Mouse (Mus musculus) heart, adult 18-20 months (tissue): Measurements from ENCODE around the gene 2310011J03Rik. TPM values are rescaled to one million over a fixed set of nuclear protein-coding genes. Genes with fewer than 3 reads are reported as not detected.

ENCODE experiments used
- DNase-seq, 2 experiments: peaks; one replicate each; pipeline ENCODE4 v3.0.0; 2021 to 2022; ENCODE audit warnings: mixed read lengths in 1 of 2
- total RNA-seq, 2 experiments: library from RNA; stranded (reverse); gene quantifications; 2 replicates each; pipeline ENCODE4 v1.2.3; 2021

2310011J03Rik gene
- total RNA-seq, 2 experiments from 2014 or later: 15.8 to 16.6 TPM

- no peak for DNase-seq
Measured at GRCm38 (mm10) chr10:80316359-80316781, 4.0 kb downstream of the 2310011J03Rik start.

- DNase-seq: no peak
Measured at GRCm38 (mm10) chr10:80315315-80315714, 5.0 kb downstream of the 2310011J03Rik start.

GRCm38 (mm10) chr10:80314494-80315001 lies 5.8 kb downstream of the 2310011J03Rik start:
- DNase-seq: no peak

GRCm38 (mm10) chr10:80313627-80314201 lies 6.6 kb downstream of the 2310011J03Rik start:
- DNase-seq: no peak

GRCm38 (mm10) chr10:80312586-80313504 lies 7.5 kb downstream of the 2310011J03Rik start:
- no peak for DNase-seq

- no peak for DNase-seq
Measured at GRCm38 (mm10) chr10:80311560-80311959, 8.8 kb downstream of the 2310011J03Rik start.

GRCm38 (mm10) chr10:80304862-80305261 lies 15.5 kb downstream of the 2310011J03Rik start:
- no peak for DNase-seq

GRCm38 (mm10) chr10:80304458-80304857 lies 15.9 kb downstream of the 2310011J03Rik start:
- no peak for DNase-seq

GRCm38 (mm10) chr10:80302471-80302881 lies 17.9 kb downstream of the 2310011J03Rik start:
- peak; percentile 87 to 92 for DNase-seq

GRCm38 (mm10) chr10:80302082-80302355 lies 18.3 kb downstream of the 2310011J03Rik start:
- no peak for DNase-seq

GRCm38 (mm10) chr10:80301256-80302081 lies 18.9 kb downstream of the 2310011J03Rik start:
- DNase-seq: no peak

GRCm38 (mm10) chr10:80300672-80301181 lies 19.6 kb downstream of the 2310011J03Rik start:
- DNase-seq: no peak

- DNase-seq: no peak
Measured at GRCm38 (mm10) chr10:80299824-80300223, 20.5 kb downstream of the 2310011J03Rik start.

- no peak for DNase-seq
Measured at GRCm38 (mm10) chr10:80299301-80299700, 21.0 kb downstream of the 2310011J03Rik start.

- peak in 1 of 2 experiments; percentile 54 for DNase-seq
Measured at GRCm38 (mm10) chr10:80298571-80299281, 21.6 kb downstream of the 2310011J03Rik start.

GRCm38 (mm10) chr10:80297526-80298133 lies 22.7 kb downstream of the 2310011J03Rik start:
- no peak for DNase-seq

GRCm38 (mm10) chr10:80296824-80297223 lies 23.5 kb downstream of the 2310011J03Rik start:
- DNase-seq: no peak

GRCm38 (mm10) chr10:80295618-80296425 lies 24.5 kb downstream of the 2310011J03Rik start, which contains the start of gene Apc2:
Gene Apc2, plus strand, starts transcription at chr10:80295977.
- DNase-seq: peak; percentile 79 to 84

- no peak for DNase-seq
Measured at GRCm38 (mm10) chr10:80294788-80295303, 25.5 kb downstream of the 2310011J03Rik start.

- DNase-seq: no peak
Measured at GRCm38 (mm10) chr10:80294311-80294710, 26.0 kb downstream of the 2310011J03Rik start.
